Mouse (Mus musculus) left cerebral cortex, adult 2 months (tissue): ENCODE measurements around the gene Rec114. TPM values are rescaled to one million over a fixed set of nuclear protein-coding genes. Genes with fewer than 3 reads are reported as not detected.

Experiments used
- DNase-seq, 2 experiments: peaks; one replicate each; pipeline ENCODE4 v3.0.0; 2021 to 2022; ENCODE audit warnings: low spot score in 2 of 2, mixed read lengths in 1 of 2; ENCODE audit errors: extremely low spot score in 1 of 2
- H3K27ac ChIP-seq: fragments of 200-600 bp; 2 replicates; pipeline ENCODE4 v1.8.1; 2022
- H3K4me3 ChIP-seq: fragments of 200-600 bp; 2 replicates; pipeline ENCODE4 v1.8.1; 2022
- CTCF ChIP-seq: fragments of 200-600 bp; IDR thresholded peaks from 2 replicates; pipeline ENCODE4 v1.8.1; 2022; ENCODE audit warnings: antibody characterized with exemption, mild to moderate bottlenecking, moderate library complexity
- intact Hi-C: fragments of 180-260 bp; cut with DNase I; formaldehyde crosslinking; loops from one replicate; pipeline ENCODE4 v1.15.1; 2025
- total RNA-seq, 2 experiments: library from RNA; stranded (reverse); gene quantifications; 2 replicates each; pipeline ENCODE4 v1.2.3; 2021

Gene Rec114
- total RNA-seq, 2 experiments from 2014 or later = 0.70 TPM

DNA sequence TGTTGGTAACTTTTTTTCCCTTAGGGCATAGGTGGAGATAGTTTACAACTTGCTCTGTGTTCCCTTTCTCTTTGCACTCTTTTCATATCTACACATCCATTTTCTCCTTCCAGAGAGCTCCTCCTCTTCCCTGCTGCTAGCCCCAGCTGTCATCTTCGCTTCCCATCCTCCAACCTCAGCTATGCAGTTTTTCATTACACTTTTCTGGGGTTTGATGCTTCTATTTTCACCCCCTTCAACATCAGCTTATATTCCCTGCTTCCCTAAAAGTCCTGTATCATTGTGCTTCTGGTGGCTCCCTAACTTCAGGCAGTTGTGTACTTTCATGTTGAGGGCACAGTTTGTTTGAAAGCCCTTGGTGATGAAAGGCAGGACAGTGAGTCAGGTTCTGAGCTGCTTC lies 130.0 kb downstream of the Rec114 start:
- Histone ChIP-seq H3K27ac (no peak overlapping the region), H3K4me3 (no peak overlapping the region)
- no peak for TF ChIP-seq CTCF
- DNase-seq = no peak
- intact Hi-C loops = no loop called here

Other genes starting within 250 kb of the Rec114 start
- gene Cd276, start 188.5 kb downstream of the Rec114 start, total RNA-seq = 1 to 10 TPM; 7.3 to 8.0 TPM
- gene Nptn, start 161.7 kb downstream of the Rec114 start, total RNA-seq = 100 to 1,000 TPM; 951 to 958 TPM
- 1 to 10 TPM; 6.6 to 7.8 TPM for gene Hcn4, start 79.4 kb upstream of the Rec114 start, total RNA-seq